Mouse (Mus musculus): ENCODE data around the gene Trir. TPM values are rescaled to one million over a fixed set of nuclear protein-coding genes. Genes with fewer than 3 reads are reported as not detected.
A peak's percentile ranks its signal among the peaks of the same experiment; 100 is the strongest.

The Trir gene
- total RNA-seq, 1 experiment = 181 TPM

DNA sequence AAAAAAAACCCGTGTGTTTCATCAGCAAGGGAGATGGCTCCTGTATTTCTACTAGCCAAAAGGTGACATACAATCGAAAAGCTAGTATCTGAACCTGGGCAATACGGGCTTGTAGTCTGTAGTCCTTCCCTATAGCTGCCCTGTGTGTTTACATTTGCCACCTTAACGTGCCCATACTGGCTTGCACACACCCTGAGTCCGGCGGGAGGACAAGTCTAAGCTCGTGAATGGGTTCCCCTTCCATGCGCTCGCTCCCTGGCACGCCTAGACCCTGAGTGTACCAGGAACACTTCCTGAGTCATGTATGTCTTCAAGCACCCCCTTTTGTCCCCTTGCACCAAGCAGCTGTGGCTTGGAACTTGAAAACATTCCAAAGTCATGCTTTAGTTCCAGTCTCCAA lies 9.9 kb upstream of the Trir start:
- in situ Hi-C loops (cut with MboI; ENCODE audit: low sequenced_read_pairs in 2 of 2, unreplicated experiment in 2 of 2) = no loop called here
- peaks cover 2 to 11% of the 10 kb centered on the region in 2 experiments; a peak in 2 of 4 replicates for H3K4me1 ChIP-seq (ENCODE audit: control insufficient read depth in 2 of 2, insufficient read depth in 2 of 2, low read length in 2 of 2, poor library complexity in 1 of 2)
- H3K36me3 ChIP-seq (ENCODE audit: control insufficient read depth, insufficient read depth, low read length, poor library complexity, severe bottlenecking) = peaks cover 31% of the 10 kb centered on the region
- no peak for TF ChIP-seq ZNF384 (IDR thresholded peaks at IDR 0.05; ENCODE audit: low read depth, low read length)
- no peak for TF ChIP-seq CHD2 (IDR thresholded peaks at IDR 0.05; ENCODE audit: low read depth, low read length)
- no peak for TF ChIP-seq ZC3H11A (IDR thresholded peaks at IDR 0.05; ENCODE audit: borderline replicate concordance, low read depth, low read length)
- no peak for TF ChIP-seq HCFC1 (IDR thresholded peaks at IDR 0.05; ENCODE audit: borderline replicate concordance, insufficient read depth, low read length)
- no peak for TF ChIP-seq MAFK (IDR thresholded peaks at IDR 0.05; ENCODE audit: insufficient read depth, low read depth, low read length)
- DNase-seq (ENCODE audit: low read depth, low spot score) = no peak
- no peaks in the 10 kb centered on the region for H3K9me3 ChIP-seq (ENCODE audit: control insufficient read depth, insufficient read depth, low read depth, low read length)
- H3K4me3 ChIP-seq (ENCODE audit: insufficient read depth in 1 of 2, low read depth in 1 of 2, low read length in 2 of 2, poor library complexity in 1 of 2, severe bottlenecking in 1 of 2) = no peak overlapping the region
- H3K27ac ChIP-seq (ENCODE audit: insufficient read depth, low read depth, low read length, poor library complexity, severe bottlenecking) = no peak overlapping the region
- H3K9ac ChIP-seq (ENCODE audit: insufficient read depth, low read depth, low read length, poor library complexity, severe bottlenecking) = no peak overlapping the region

DNA sequence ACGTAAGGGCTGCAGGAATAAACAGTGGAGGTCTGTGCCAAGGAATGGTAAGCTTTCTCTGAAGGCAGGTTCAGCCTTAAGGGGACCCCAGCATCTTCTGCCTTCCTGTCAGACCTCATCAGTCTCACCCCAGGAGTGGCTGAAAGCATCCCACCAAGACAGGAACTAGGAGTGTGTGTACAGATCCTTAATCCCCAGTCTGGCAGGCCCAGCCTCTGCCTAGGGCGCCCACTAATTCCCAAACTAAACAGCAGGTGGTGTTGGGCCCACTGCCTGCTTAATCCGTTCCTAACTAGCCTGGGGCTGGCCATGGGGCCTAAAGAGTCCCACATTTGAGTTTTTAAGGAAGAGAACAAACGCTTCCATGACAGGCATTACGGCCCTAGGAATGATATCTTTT lies 9.4 kb upstream of the Trir start:
- Histone ChIP-seq H3K36me3 (ENCODE audit: control insufficient read depth, insufficient read depth, low read length, poor library complexity, severe bottlenecking) (peaks cover 35% of the 10 kb centered on the region), H3K9me3 (ENCODE audit: control insufficient read depth, insufficient read depth, low read depth, low read length) (no peaks in the 10 kb centered on the region), H3K4me1 (ENCODE audit: control insufficient read depth in 2 of 2, insufficient read depth in 2 of 2, low read length in 2 of 2, poor library complexity in 1 of 2) (peaks cover 2 to 11% of the 10 kb centered on the region in 2 experiments; a peak in 2 of 4 replicates), H3K27ac (ENCODE audit: insufficient read depth, low read depth, low read length, poor library complexity, severe bottlenecking) (no peak overlapping the region), H3K4me3 (ENCODE audit: insufficient read depth in 1 of 2, low read depth in 1 of 2, low read length in 2 of 2, poor library complexity in 1 of 2, severe bottlenecking in 1 of 2) (no peak overlapping the region), H3K9ac (ENCODE audit: insufficient read depth, low read depth, low read length, poor library complexity, severe bottlenecking) (no peak overlapping the region)
- in situ Hi-C loops (cut with MboI; ENCODE audit: low sequenced_read_pairs in 2 of 2, unreplicated experiment in 2 of 2) = no loop called here
- TF ChIP-seq HCFC1 (IDR thresholded peaks at IDR 0.05; ENCODE audit: borderline replicate concordance, insufficient read depth, low read length) = no peak
- TF ChIP-seq ZC3H11A (IDR thresholded peaks at IDR 0.05; ENCODE audit: borderline replicate concordance, low read depth, low read length) = no peak
- no peak for TF ChIP-seq MAFK (IDR thresholded peaks at IDR 0.05; ENCODE audit: insufficient read depth, low read depth, low read length)
- no peak for TF ChIP-seq ZNF384 (IDR thresholded peaks at IDR 0.05; ENCODE audit: low read depth, low read length)
- no peak for TF ChIP-seq CHD2 (IDR thresholded peaks at IDR 0.05; ENCODE audit: low read depth, low read length)
- no peak for DNase-seq (ENCODE audit: low read depth, low spot score)

GRCm38 (mm10) chr8:85021514-85022055 lies 5.0 kb upstream of the Trir start:
- in situ Hi-C loops (cut with MboI; ENCODE audit: low sequenced_read_pairs in 2 of 2, unreplicated experiment in 2 of 2) = no loop called here
- TF ChIP-seq MAFK (IDR thresholded peaks at IDR 0.05; ENCODE audit: insufficient read depth, low read depth, low read length) = no peak
- TF ChIP-seq ZNF384 (IDR thresholded peaks at IDR 0.05; ENCODE audit: low read depth, low read length) = no peak
- no peak for TF ChIP-seq HCFC1 (IDR thresholded peaks at IDR 0.05; ENCODE audit: borderline replicate concordance, insufficient read depth, low read length)
- no peak for TF ChIP-seq CHD2 (IDR thresholded peaks at IDR 0.05; ENCODE audit: low read depth, low read length)
- no peak for TF ChIP-seq ZC3H11A (IDR thresholded peaks at IDR 0.05; ENCODE audit: borderline replicate concordance, low read depth, low read length)
- Histone ChIP-seq H3K9me3 (ENCODE audit: control insufficient read depth, insufficient read depth, low read depth, low read length) (no peaks in the 10 kb centered on the region), H3K9ac (ENCODE audit: insufficient read depth, low read depth, low read length, poor library complexity, severe bottlenecking) (peak overlapping the region; percentile 56; the same call in 1 of the 2 replicates), H3K4me1 (ENCODE audit: control insufficient read depth in 2 of 2, insufficient read depth in 2 of 2, low read length in 2 of 2, poor library complexity in 1 of 2) (peaks cover 4 to 8% of the 10 kb centered on the region in 2 experiments; a peak in 2 of 4 replicates), H3K27ac (ENCODE audit: insufficient read depth, low read depth, low read length, poor library complexity, severe bottlenecking) (peak overlapping the region; percentile 58), H3K4me3 (ENCODE audit: insufficient read depth in 1 of 2, low read depth in 1 of 2, low read length in 2 of 2, poor library complexity in 1 of 2, severe bottlenecking in 1 of 2) (no peak overlapping the region; a peak in 1 of 4 replicates), H3K36me3 (ENCODE audit: control insufficient read depth, insufficient read depth, low read length, poor library complexity, severe bottlenecking) (peaks cover 49% of the 10 kb centered on the region)
- DNase-seq (ENCODE audit: low read depth, low spot score) = no peak

DNA sequence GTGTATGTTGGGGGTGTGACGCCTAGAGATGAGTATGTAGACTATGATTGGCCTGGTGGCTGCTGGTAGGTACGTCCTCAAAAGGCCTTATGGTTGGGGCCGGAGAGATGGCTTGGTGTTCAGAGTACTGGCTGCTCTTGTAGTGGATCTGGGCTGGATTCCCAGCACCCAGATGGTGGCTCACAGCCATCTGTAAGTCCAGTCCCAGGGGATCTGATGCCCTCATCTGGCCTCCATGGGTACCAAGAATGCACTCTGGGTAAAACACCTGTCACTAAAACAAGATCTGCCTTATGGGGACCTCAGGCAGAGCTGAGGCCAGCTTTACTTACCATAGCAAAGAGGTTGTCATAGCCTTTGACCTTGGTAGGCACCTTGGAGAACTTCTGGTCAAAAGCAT lies 2.8 kb upstream of the Trir start:
- H3K27ac ChIP-seq (ENCODE audit: insufficient read depth, low read depth, low read length, poor library complexity, severe bottlenecking) = no peak overlapping the region
- H3K4me3 ChIP-seq (ENCODE audit: insufficient read depth in 1 of 2, low read depth in 1 of 2, low read length in 2 of 2, poor library complexity in 1 of 2, severe bottlenecking in 1 of 2) = peak overlapping the region; percentile 71 to 85; a peak in 1 of 4 replicates
- no peak overlapping the region; the same call in 1 of the 2 replicates for H3K9ac ChIP-seq (ENCODE audit: insufficient read depth, low read depth, low read length, poor library complexity, severe bottlenecking)
- TF ChIP-seq CHD2 (IDR thresholded peaks at IDR 0.05; ENCODE audit: low read depth, low read length) = no peak
- TF ChIP-seq ZNF384 (IDR thresholded peaks at IDR 0.05; ENCODE audit: low read depth, low read length) = no peak
- peaks cover 37% of the 10 kb centered on the region for H3K36me3 ChIP-seq (ENCODE audit: control insufficient read depth, insufficient read depth, low read length, poor library complexity, severe bottlenecking)
- H3K4me1 ChIP-seq (ENCODE audit: control insufficient read depth in 2 of 2, insufficient read depth in 2 of 2, low read length in 2 of 2, poor library complexity in 1 of 2) = peaks cover 3 to 11% of the 10 kb centered on the region in 2 experiments; a peak in 3 of 4 replicates
- in situ Hi-C loops (cut with MboI; ENCODE audit: low sequenced_read_pairs in 2 of 2, unreplicated experiment in 2 of 2) = no loop called here
- no peak for DNase-seq (ENCODE audit: low read depth, low spot score)
- no peaks in the 10 kb centered on the region for H3K9me3 ChIP-seq (ENCODE audit: control insufficient read depth, insufficient read depth, low read depth, low read length)
